Mouse (Mus musculus): ENCODE results near the gene Cabp2.
"Not testable (repeated sequence)": the region's sequence is repeated elsewhere in the genome, so short reads cannot be mapped to it uniquely, and the experiment has no call there.

Gene Cabp2

DNA sequence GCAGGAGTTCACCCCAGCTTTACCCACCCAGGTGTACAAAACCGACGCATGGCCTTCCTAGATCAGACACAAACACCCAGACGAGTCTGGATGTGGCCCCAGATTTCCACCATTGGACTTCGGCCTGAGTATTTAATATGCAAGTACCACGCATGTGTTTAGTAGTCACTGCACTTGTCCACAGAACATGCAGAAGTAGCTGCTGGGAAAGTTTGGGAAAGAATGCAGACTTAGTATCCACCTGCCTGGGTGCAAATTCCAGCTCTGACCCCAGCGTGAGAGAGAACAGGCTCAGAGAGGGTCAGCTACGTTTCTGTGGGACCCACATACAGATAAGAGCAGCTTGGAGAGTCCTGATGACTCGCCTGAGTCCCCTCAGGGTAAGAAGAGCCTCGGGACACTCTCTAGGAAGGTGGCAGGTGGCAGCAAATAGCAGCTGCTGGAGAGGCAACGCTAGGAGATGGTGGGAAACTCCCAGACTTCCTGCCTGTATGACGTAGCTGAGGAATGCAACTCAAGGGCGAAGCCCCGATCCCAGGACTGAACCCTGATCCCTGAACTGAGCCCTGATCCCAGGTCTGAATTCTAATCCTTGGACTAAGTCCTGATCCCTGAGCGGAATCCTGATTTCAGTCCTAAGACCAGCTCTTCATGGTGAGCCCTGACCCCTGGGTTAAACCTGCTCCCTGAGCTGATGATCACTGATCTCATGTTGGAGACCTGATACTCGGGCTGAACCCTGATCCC is 25.3 kb upstream of the Cabp2 start:
- no peak for DNase-seq (ENCODE audit: low spot score in 2 of 2)

- DNase-seq (ENCODE audit: low spot score in 2 of 2) = no peak
Observed at GRCm38 (mm10) chr19:4056727-4057126, 24.7 kb upstream of the Cabp2 start.

- no peak for DNase-seq (ENCODE audit: low spot score in 2 of 2)
Observed at GRCm38 (mm10) chr19:4057389-4057788, 24.0 kb upstream of the Cabp2 start.

DNA sequence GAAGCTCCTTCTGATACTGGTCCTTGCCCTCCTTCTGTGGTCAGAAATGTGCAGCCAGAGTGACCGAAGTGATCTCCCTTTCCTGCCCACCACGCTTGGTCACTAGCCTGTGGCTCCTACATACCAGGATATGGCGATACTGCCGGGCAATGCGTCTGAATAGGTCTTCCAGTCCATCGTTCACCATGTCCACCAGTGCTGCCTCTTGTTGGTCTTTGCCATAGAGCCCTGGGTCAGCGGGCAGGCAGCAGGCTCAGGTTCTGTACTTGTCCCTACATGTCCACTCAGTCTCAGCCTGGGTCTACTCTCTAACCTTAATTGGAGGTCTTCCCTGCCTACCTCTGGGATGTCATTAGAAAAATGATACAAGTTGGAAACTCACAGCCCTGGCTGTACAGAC is 23.4 kb upstream of the Cabp2 start:
- DNase-seq (ENCODE audit: low spot score in 2 of 2) = no peak

- DNase-seq (ENCODE audit: low spot score in 2 of 2) = no peak
Observed at GRCm38 (mm10) chr19:4058581-4058980, 22.8 kb upstream of the Cabp2 start.

- no peak for DNase-seq (ENCODE audit: low spot score in 2 of 2)
Observed at GRCm38 (mm10) chr19:4059069-4059740, 22.2 kb upstream of the Cabp2 start, which contains the start of gene Gstp3. Gstp3 (minus strand) TSS chr19:4059569.

- DNase-seq (ENCODE audit: low spot score in 2 of 2) = not testable (repeated sequence)
Observed at GRCm38 (mm10) chr19:4060044-4060898, 21.1 kb upstream of the Cabp2 start.

DNA sequence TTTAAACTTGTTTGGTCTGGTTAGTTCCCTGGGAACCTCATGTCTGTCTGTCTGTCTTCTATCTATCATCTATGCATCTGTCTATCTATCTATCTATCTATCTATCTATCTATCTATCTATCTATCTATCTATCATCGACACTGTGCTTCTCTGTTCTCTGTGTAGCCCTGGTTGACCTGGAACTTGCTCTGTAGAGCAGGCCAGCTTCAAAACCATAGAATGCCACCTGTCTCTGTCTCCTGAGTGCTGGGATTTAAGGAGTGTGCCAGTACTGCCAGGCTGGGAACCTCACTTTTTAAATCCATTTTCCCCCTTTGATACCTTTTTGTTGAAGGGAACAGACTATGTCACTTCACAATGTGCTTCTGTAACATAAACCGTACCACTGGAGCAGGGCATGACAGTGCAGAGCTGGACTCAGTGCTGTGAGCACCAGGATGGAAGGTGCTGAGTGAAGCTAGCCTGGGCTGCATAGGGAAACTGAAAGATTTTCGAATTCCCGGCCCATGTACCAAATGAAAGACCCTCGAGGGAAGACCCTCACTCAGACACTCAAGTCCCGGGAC is 20.4 kb upstream of the Cabp2 start:
- no peak for DNase-seq (ENCODE audit: low spot score in 2 of 2)

DNA sequence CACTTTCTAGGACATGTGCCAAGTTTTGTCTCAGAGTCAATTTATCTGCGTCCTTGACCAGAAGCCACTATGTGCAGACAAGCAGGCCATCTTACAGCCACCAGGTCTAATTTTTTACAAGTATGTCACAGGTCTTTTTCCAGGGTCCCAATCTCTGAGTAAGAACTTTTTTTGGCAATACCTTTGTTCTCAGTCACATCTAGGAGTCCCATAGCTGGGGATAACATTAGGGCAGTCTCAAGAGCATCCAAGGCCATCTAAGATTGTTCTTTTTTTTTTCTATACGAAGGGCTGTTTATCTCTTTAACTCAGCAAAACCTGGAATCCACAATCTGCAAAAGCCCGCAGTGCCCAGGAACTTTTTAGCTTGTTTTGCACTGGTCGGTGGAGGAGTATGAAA is 18.0 kb upstream of the Cabp2 start:
- DNase-seq (ENCODE audit: low spot score in 2 of 2) = not testable (repeated sequence)

GRCm38 (mm10) chr19:4064501-4064900 is 16.9 kb upstream of the Cabp2 start:
- not testable (repeated sequence) for DNase-seq (ENCODE audit: low spot score in 2 of 2)

GRCm38 (mm10) chr19:4066280-4066679 is 15.1 kb upstream of the Cabp2 start:
- no peak for DNase-seq (ENCODE audit: low spot score in 2 of 2)

GRCm38 (mm10) chr19:4066877-4067276 is 14.5 kb upstream of the Cabp2 start:
- DNase-seq (ENCODE audit: low spot score in 2 of 2) = no peak

DNA sequence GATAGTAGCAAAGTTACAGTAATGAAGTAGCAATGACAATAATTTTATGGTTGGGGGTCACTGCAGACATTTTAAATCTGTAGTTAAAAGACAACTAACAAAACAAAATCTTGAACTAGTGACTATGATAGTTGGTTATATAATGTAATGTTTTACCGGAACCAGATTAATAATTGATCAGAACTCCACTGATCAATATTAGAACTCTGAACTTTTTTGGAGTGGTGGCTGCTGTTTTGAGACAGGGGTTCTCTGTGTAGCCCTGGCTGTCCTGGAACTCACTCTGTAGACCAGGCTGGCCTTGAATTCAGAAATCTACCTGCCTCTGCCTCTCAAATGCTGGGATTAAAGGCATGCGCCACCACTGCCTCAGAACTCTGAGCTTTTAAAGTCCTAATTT is 13.1 kb upstream of the Cabp2 start:
- DNase-seq (ENCODE audit: low spot score in 2 of 2) = not testable (repeated sequence)

DNA sequence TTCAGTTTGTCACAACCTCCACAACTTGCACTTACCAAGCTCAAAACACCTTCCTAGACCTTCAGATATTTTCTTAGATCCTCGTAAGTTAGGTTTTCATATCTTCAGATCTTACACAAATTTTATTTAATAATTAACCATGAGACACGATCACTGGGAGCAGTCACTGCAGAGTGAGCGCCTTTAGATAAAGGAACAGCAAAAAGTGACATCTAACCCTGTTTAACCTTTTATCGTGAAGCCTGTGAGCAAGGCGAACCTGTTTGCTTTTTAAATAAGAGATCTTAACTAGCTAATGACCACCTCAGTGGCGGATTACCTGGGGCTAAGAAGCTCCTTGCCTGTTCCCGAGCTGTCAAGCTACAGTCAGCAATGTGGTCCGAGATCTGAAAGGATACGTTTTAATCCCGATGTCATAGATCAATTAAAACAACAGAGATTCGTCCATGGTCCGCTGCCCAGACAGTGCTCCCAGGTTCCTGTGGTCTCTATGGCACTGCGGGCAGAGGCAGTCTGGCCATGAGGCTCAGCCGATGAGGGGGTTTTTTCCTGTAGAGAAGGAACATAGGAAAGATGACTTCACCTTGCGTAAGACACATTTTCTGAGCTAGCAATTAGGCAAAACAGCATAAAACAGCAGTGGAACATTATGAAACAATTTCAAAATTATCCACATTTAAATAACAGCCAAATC is 12.5 kb upstream of the Cabp2 start:
- DNase-seq (ENCODE audit: low spot score in 2 of 2) = no peak

GRCm38 (mm10) chr19:4070311-4070710 is 11.1 kb upstream of the Cabp2 start:
- no peak for DNase-seq (ENCODE audit: low spot score in 2 of 2)

DNA sequence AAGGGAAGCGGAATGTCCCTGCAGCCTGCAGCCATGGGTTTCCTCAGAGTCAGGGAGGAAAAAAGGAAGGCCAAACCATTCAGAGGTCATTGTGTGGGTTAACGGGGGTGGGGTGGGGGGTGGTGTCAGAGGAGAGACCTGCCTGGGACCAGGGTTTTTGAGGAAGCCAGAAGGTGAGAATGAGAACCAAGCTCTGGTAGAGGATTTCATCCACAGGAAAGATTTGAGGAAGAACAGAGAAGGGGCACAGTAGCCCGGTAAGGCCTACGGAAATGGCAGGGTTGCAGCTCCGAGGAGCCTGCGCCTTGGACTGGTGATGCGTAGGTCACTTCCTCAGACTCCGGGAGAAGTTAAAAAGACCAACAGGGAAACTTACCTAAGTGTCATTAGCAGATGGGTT is 10.6 kb upstream of the Cabp2 start:
- DNase-seq (ENCODE audit: low spot score in 2 of 2) = no peak

GRCm38 (mm10) chr19:4071406-4071805 is 10.0 kb upstream of the Cabp2 start:
- DNase-seq (ENCODE audit: low spot score in 2 of 2) = no peak

DNA sequence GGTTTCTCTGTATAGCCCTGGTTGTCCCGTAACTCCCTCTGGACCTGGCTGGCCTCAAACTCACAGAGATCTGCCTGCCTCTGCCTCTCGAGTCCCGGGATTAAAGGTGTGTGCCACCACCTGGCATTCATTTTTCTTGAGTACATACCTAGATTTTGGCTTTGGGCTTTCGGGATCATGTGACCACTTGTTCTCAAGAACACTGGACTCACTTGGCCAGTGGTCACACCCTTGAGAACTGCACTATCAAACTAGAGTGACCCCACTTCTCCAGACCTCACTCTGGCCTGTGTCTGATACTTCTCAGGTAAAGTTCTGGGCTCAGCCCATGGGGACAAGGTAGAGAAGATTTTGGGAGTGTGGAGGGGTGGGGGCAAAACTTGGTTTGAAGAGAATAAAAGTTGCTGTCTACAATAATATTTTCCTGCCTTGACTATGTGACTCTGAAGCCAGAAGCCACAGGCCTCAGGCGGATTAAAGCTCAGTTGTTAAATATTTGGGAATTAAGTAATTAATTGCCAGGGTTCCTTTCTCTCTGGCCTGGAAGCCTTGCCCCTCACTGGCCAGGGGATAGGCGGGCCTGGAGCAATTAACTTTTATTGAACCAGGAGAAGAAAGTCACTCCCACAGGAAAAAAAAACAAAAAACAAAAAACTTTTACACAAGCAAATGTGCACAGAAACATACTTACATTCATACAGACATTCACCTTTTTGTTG is 8.5 kb upstream of the Cabp2 start:
- no peak for DNase-seq (ENCODE audit: low spot score in 2 of 2)

DNA sequence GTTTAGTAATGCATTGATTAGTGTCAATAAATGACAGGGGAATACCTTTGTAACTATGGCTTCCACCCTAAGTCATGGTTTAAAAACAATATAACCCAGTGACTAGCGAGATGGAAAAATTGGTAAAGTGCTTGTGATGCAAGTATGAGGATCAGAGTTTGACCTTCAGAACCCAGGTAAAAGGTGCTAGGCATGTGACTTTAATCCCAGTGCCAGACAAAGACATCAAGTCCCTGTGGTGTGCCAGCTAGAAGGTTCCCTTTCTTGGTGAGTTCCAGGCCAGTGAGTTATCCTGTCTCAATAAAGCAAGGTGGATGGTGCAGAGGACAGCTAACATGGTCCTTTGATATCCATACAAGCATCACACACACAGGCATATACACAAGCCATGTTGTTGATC is 5.8 kb upstream of the Cabp2 start:
- no peak for DNase-seq (ENCODE audit: low spot score in 2 of 2)

DNA sequence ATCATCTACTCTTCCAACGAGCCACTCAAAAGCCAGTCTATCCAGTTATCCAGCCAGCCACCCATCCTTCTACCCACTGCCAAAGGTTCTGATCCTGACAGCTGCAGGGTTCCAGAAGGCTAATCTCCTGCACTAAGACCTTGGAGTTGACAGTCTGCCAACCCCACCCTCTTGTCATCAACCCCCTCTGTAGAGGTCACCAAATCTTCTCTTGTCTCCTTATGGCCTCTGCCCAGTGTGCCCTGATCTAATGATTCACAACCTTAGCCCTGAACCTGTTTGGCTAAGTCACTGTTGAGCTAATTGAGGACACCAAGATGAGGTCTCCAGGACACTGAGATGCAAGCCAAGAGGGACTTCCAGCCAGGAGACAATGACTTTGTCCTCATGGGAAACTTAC is 1.8 kb upstream of the Cabp2 start:
- DNase-seq (ENCODE audit: low spot score in 2 of 2) = no peak

DNA sequence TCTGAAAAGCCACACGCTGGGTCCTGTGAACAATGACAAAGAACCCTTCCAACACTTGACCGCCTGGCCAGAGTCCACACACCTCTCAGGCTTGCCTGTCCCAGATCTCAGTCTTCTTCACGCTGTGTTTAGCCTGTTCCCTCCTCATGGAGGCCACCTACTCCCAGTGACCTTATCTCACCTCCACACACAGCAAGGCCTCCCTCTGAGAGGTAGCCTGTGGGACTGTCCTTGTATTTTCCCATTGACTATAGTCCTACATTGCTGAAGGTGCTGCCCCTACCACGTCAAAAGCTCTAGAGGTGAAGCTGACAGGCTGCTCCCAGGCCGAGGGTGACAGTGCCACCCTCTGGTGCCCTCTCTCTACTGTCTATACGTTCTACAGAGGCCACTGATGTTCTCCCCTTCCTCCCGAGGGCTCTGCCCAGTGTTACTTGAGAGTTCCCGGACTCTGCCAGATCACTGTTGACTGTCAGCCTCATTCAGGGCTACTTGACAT is 818 bp upstream of the Cabp2 start:
- DNase-seq (ENCODE audit: low spot score in 2 of 2) = no peak
